Mouse (Mus musculus) liver, postnatal 0 days (tissue): Measurements from ENCODE around the gene 9930022D16Rik.

ENCODE experiments used
- CTCF ChIP-seq: sonication (generic); IDR thresholded peaks from 2 replicates; pipeline ENCODE4 v1.5.1; 2016; ENCODE audit warnings: antibody characterized with exemption, low read depth
- EP300 ChIP-seq: IDR thresholded peaks from 2 replicates; pipeline ENCODE4 v1.6.1; 2016; ENCODE audit warnings: antibody characterized with exemption, low read depth, mild to moderate bottlenecking

- TF ChIP-seq CTCF (no peak), EP300 (no peak)
Measured at GRCm38 (mm10) chr11:109423294-109423693, 9.6 kb downstream of the 9930022D16Rik start.
